Mouse (Mus musculus) adrenal gland, adult (tissue): ENCODE results near the gene Abhd17a.

Source experiments
- DNase-seq, 2 experiments: peaks; one replicate each; pipeline ENCODE4 v3.0.0; 2022 to 2023; ENCODE audit warnings: low spot score in 1 of 2; ENCODE audit not compliant: inconsistent age in 2 of 2

Abhd17a gene

GRCm38 (mm10) chr10:80589879-80590854 is at the start of gene Abhd17a:
TSS of gene Abhd17a (minus strand) at chr10:80590341.
- DNase-seq: peak; percentile 97 to 99

GRCm38 (mm10) chr10:80635345-80635744 is 45.2 kb upstream of the Abhd17a start:
- no peak for DNase-seq

GRCm38 (mm10) chr10:80628925-80629324 is 38.8 kb upstream of the Abhd17a start:
- no peak for DNase-seq

DNA sequence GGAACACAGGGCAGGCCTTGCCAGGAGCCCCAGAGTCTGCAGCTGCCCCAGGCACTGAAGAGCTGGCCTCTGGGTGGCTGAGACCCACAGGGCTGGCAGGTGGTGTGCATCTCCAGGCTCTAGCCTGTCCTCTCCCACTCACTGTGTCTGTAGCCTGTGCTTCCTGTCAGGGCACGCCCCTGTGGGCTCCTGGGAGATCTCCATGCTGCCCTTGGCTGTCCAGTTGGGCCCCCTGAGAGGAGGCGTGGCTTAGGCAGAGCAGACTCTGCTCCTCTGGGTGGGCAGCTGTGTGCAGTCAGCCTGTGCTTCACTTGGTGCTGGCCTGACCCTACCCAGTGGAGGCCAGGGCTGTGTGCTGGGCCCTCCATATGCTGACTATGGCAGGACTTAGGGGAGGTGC is 37.5 kb upstream of the Abhd17a start:
- DNase-seq: no peak

DNA sequence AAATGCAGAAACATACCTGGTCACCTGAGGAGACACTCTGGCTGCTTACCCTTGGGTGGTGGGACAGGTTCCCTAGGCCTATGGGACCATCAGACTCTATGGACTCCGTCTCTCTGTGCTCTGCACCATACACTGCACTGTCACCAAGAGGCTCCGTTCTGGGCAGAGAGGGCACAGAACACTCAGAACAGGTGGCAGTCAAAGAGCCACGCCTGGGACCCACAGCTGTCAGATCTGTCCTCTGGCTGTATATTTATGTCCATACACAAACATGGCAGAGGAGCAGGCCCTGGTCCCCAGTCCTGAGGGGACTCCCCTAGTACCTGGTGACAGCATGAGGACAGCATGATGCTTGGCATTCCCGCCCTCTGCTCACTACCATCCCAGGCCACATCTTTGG is 35.6 kb upstream of the Abhd17a start:
- DNase-seq: no peak

DNA sequence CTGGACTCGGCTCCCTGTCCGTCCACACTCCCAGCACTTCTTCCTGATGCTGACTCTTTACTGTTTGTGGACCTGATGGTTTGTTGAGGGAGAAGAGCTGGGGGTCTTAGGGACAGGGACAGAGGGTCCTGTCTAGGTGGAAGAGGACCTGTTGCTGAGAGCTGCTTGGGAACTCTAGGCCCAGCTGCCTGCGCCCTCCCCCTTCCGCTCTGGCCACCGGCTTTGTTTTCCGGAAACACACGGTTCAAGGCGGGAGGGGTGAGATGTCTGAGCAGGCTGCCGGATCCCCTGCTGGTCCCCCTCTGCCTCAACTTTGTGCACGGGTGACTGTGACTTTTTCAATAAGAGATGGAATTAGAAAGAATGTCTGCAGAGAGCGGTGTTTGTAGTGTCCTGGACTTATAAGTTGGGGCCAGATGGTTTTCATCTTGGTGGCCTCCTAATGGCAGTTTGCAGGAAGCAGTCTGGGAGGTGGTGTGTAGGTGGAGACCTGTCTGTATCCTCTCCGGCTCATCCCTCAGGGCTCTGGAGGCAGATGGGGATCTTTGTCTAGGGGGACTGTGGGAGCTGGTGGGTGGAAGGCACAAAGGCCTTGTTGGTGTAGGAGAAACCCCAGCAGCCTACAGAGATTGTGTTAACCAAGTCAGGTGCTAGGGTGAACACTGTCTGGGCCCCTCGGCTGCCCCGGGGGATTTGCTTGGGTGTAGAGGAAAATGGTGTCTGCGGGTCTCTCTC is 33.5 kb upstream of the Abhd17a start:
- peak; percentile 70 to 85 for DNase-seq

GRCm38 (mm10) chr10:80622661-80623456 is 32.7 kb upstream of the Abhd17a start, which contains the start of gene Csnk1g2:
TSS of gene Csnk1g2 (plus strand) at chr10:80622838.
- peak; percentile 79 to 88 for DNase-seq

GRCm38 (mm10) chr10:80621940-80622660 is 32.0 kb upstream of the Abhd17a start:
- DNase-seq: peak; percentile 99 to 100

DNA sequence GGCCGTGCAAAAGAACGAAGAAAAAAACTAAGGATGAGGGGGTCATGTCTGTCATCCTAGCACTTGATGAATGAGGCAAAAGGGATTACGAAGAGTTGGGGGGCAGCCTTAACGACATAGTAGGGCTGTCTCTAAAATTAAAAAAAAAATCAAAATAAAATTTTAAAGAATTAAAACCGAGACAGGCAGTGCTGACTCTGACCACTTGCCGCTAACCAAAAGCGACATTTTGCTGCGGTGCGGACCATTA is 31.5 kb upstream of the Abhd17a start:
- DNase-seq: no peak

- peak; percentile 50 to 51 for DNase-seq
Measured at GRCm38 (mm10) chr10:80620796-80621689, 30.9 kb upstream of the Abhd17a start.

DNA sequence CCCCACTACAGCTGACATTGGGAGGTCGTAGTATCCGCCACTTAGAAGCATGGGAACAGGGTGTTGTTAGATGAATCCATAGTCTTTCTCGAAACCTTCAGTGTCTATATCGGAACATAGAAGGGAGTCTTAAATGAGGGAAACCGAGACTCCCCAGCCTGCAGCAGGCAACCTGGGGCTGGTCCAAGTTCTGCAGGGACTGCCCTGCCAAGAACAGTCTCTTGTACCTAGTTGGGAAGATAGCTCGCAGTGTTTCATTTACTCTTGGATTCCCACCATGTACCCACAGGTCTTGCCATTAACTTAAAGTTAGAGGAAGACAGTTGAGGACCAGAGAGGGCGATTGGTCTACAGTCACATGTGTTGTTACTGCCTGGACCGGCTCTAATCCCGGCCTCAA is 30.2 kb upstream of the Abhd17a start:
- DNase-seq: no peak

- no peak for DNase-seq
Measured at GRCm38 (mm10) chr10:80619465-80620244, 29.5 kb upstream of the Abhd17a start.

- peak; percentile 62 to 75 for DNase-seq
Measured at GRCm38 (mm10) chr10:80618181-80618580, 28.0 kb upstream of the Abhd17a start.

- DNase-seq: no peak
Measured at GRCm38 (mm10) chr10:80614351-80614750, 24.2 kb upstream of the Abhd17a start.

GRCm38 (mm10) chr10:80613821-80614220 is 23.7 kb upstream of the Abhd17a start:
- no peak for DNase-seq

- DNase-seq: no peak
Measured at GRCm38 (mm10) chr10:80611905-80612304, 21.8 kb upstream of the Abhd17a start.

- peak; percentile 52 to 81 for DNase-seq
Measured at GRCm38 (mm10) chr10:80611024-80611423, 20.9 kb upstream of the Abhd17a start.

DNA sequence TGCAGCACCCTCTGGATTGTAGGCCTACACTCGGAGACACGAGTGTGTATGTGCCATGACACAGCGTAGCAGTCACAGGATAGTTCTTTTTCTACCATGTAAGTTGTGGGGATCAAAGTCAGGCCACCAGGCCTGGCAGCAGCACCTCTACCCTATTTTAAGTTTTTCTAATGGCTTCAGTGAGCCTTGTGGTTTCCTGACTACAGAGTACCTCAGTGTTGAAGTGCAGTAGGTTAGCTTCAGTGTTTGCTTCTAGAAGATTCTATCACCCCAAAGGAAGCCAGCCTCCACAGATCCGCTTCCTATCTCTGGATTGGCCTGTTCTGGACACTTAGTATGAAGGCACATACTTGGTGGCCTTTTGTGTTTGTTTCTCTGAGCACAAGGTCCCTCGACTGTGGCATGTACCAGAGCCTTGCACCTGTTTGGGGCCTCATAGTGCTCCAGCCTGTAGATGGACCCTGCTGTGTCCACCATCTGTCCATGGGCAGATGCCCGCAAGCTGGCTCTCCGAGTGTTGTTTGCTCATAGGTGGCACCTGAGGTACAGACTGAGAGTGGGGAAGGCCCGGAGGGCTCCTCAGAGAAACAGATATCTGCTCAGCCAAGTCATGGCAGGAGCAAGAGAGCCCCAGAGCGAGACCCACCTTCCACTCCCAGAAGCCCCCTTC is 20.1 kb upstream of the Abhd17a start:
- no peak for DNase-seq
